Mouse (Mus musculus): ENCODE measurements around the gene Rassf2.

DNA sequence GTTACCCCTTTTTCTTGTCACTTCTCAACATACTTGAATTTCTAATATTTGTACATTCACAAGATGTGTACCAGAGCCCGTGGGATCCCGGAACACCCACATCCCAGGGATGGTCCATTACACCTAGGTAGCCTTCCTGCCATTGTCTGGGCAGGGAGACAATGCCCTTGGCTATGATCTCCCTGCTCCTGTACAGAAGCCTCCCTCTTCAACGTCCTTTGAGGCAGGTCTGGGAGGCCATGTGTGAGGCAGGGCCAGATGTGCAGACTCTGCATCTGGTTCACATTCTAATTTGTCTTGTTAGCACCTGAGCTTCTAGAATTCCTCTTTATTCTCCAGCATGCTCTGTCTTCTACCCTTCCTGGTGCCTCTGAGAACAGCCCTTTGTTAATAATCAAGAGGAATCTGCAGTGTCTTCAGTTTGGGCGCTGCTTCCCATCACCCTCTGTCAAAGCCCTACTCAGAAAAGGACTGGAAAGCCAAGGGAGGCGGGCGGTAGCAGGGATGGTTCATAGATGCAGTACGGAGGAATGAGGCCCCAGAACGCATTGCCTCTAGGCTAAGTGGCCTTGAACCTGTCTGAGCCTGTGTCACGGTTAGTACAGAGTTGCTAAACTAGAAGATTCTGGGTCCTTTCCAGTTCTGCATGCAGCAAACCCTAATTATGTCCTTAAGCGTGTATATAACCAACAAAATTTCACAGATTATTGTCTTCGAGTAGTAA lies 81.0 kb downstream of the Rassf2 start:
- no peak for TF ChIP-seq TAL1 (IDR thresholded peaks at IDR 0.05; ENCODE audit: low read length)
- no peak for TF ChIP-seq GATA1 (IDR thresholded peaks at IDR 0.05; ENCODE audit: low read length)

Measured in erythroblast, embryonic 14.5 days (primary cell).